10 mouse cellular contexts compared by ENCODE assay signal in the genomic region with DNA sequence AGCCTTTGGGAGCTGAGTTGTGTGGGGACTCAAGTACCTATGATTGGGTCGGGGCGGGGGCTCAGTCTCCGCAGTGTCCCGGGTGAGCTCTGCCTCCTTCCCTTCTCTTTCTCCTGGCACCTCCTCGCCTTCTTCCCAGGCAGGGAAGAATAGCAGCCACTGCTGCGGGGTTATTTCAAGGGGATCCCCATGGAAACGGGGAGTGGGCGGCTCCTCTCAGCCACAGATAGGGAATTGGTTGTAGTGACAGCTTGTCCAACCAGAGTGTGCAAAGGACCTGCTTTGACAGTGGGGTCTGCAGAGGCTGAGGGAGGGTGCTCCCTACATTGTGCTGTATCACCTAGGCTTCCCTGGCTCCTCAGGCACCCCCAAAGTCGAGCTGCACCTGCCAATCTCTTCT. TPM values are rescaled to one million over a fixed set of nuclear protein-coding genes. Genes with fewer than 3 reads are reported as not detected.
DNase-seq lines count a peak whose midpoint lies in the region; TF ChIP-seq lines count a peak whose summit lies in the region.
"Had no signal": no experiment of that assay in that cellular context is flagged by ENCODE, and none has a peak within 500 bp of the region (broad histone marks: within the 10 kb centered on the region; RNA-seq: fewer than 3 reads in every experiment).

No protein-coding gene starts in this region.

- peaks cover 38% of the 10 kb centered on the region for H3K4me1 ChIP-seq in hindbrain, embryonic 10.5 days (replicated peaks)
- no peaks in the 10 kb centered on the region for H3K4me1 ChIP-seq in thymus, adult 2 months (replicated peaks; ENCODE audit: control insufficient read depth, insufficient read depth, low read length)

- WGBS in hindbrain, embryonic 10.5 days: 28% methylated on average over 9 of the region's 9 CpGs
- 76% methylated on average over 9 of the region's 9 CpGs for WGBS in thymus, adult 2 months

- DNase-seq in layer of hippocampus, adult 11-12 months (ENCODE audit: low spot score): peak; percentile 71
- no peak for DNase-seq in layer of hippocampus, adult 9-10 months (ENCODE audit: low spot score)
- peak; percentile 16 for DNase-seq in hindbrain, embryonic 10.5 days (ENCODE audit: low spot score)
- peak; percentile 81 to 87 for DNase-seq in left cerebral cortex, postnatal 14 days (ENCODE audit: low spot score in 2 of 2)
- peak; percentile 71 for DNase-seq in right cerebral cortex, postnatal 25 days
- DNase-seq in thymus, adult 2 months: no peak
- DNase-seq in liver: no peak
- DNase-seq in gastrocnemius, postnatal 14 days: no peak
- DNase-seq: kidney, adult 8-10 months; lung, adult 2 months had no signal

- no peaks in the 10 kb centered on the region; the same call in none of the 2 replicates for H3K27me3 ChIP-seq in hindbrain, embryonic 10.5 days (ENCODE audit: insufficient read depth, poor library complexity, severe bottlenecking)
- no peaks in the 10 kb centered on the region for H3K27me3 ChIP-seq in thymus, adult 2 months (ENCODE audit: control insufficient read depth, insufficient read depth, low read length)

- H3K4me3 ChIP-seq in hindbrain, embryonic 10.5 days: no peak overlapping the region
- no peak overlapping the region for H3K4me3 ChIP-seq in thymus, adult 2 months (ENCODE audit: control insufficient read depth, insufficient read depth, low read length)

- intact Hi-C loops in left cerebral cortex, postnatal 14 days (cut with DNase I): loop anchor here (2.0 kb wide), 1 partner anchor 46 kb away; no protein-coding TSS in a partner anchor
- intact Hi-C loops in gastrocnemius, postnatal 14 days (cut with DNase I; ENCODE audit: low total_unique reads): no loop called here

- no peak overlapping the region for H3K27ac ChIP-seq in hindbrain, embryonic 10.5 days
- no peak overlapping the region for H3K27ac ChIP-seq in thymus, adult 2 months (ENCODE audit: control insufficient read depth, insufficient read depth, low read length)

- H3K36me3 ChIP-seq in hindbrain, embryonic 10.5 days: no peaks in the 10 kb centered on the region
- no peaks in the 10 kb centered on the region for H3K36me3 ChIP-seq in thymus, adult 2 months (ENCODE audit: control insufficient read depth, insufficient read depth, low read length)

- TF ChIP-seq POLR2A in thymus, adult 2 months (IDR thresholded peaks at IDR 0.05; ENCODE audit: control insufficient read depth, extremely low read depth, insufficient read depth, low read length, poor library complexity): no peak

- no peaks in the 10 kb centered on the region for H3K9me3 ChIP-seq in hindbrain, embryonic 10.5 days

- TF ChIP-seq CTCF in thymus, adult 2 months (IDR thresholded peaks at IDR 0.05; ENCODE audit: borderline replicate concordance, control insufficient read depth, extremely low read depth, insufficient read depth, low read length, poor library complexity): no peak

RNA-seq across cellular contexts. Expression of a gene that starts 22.5 kb away (rescaled TPM):
- polyA plus RNA-seq in hindbrain, embryonic 10.5 days (2016; fragmentation: Nextera tagmentation; extraction: Ambion mirVana): 1.1 and 1.6 TPM in 2 replicates
- total RNA-seq in left cerebral cortex, postnatal 14 days (2021): 100 to 1,000 TPM; 455 to 479 TPM
- 0.09 and 0.16 TPM in 2 replicates for polyA plus RNA-seq in thymus, adult 2 months (2012; rRNA removed)
- under 1 TPM; 0.24 to 0.70 TPM for total RNA-seq in gastrocnemius, postnatal 14 days (2021)

Comparison
In these comparisons a context has a peak if more than half of its experiments do, and no peak if none do; other contexts are left out.
1. DNase-seq: peak in layer of hippocampus, adult 11-12 months (single experiment), hindbrain, embryonic 10.5 days (single experiment), left cerebral cortex, postnatal 14 days (2 of 2) and right cerebral cortex, postnatal 25 days (single experiment); none in layer of hippocampus, adult 9-10 months (single experiment), thymus, adult 2 months (single experiment), liver (single experiment) and gastrocnemius, postnatal 14 days (single experiment).
2. RNA of a gene that starts 22.5 kb away (total RNA-seq): 455 to 479 TPM in left cerebral cortex, postnatal 14 days; 0.24 to 0.70 TPM in gastrocnemius, postnatal 14 days; every median in the first group is over 100 times any median in the second.